Mouse (Mus musculus): ENCODE data around the gene Iqck. TPM values are rescaled to one million over a fixed set of nuclear protein-coding genes. Genes with fewer than 3 reads are reported as not detected.

Gene Iqck
- polyA plus RNA-seq, 1 experiment: 0.48 TPM

GRCm38 (mm10) chr7:118841796-118842195 lies 13.8 kb upstream of the Iqck start:
- 26% methylated on average over 1 of the region's 1 CpGs for WGBS
- H3K4me3 ChIP-seq (ENCODE audit: low read depth, low read length): no peak overlapping the region
- H3K27me3 ChIP-seq (ENCODE audit: control insufficient read depth, insufficient read depth, low read length): no peaks in the 10 kb centered on the region
- H3K36me3 ChIP-seq (ENCODE audit: control insufficient read depth, insufficient read depth, low read length): peaks cover 55% of the 10 kb centered on the region
- H3K27ac ChIP-seq (ENCODE audit: insufficient read depth, low read depth, low read length): no peak overlapping the region
- H3K4me1 ChIP-seq (ENCODE audit: control insufficient read depth, insufficient read depth, insufficient read length, low read length): no peaks in the 10 kb centered on the region
- TF ChIP-seq CTCF (IDR thresholded peaks at IDR 0.05; ENCODE audit: extremely low read depth, insufficient read length, insufficient replicate concordance, low read depth, low read length) (no peak), POLR2A (IDR thresholded peaks at IDR 0.05; ENCODE audit: low read depth, low read length) (no peak)

DNA sequence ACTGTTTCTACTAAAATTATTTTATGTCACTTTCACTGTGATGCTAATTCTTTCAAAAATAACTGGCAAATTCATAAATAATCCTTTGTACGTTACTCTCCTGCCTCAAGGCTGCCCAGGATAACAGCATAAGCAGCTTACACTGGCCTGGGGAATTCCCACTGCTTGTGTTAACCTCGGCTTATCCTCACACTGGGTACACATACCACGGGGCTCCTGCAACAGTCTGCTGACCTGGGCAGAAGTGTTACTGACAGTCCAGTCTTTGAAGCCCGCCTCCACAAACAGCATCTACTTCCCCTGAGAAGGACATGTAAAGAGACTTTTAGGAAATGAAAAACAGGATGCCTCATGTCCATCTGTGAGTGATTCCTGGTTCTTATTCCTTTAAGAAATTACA lies 12.6 kb upstream of the Iqck start:
- no peak for TF ChIP-seq CTCF (IDR thresholded peaks at IDR 0.05; ENCODE audit: extremely low read depth, insufficient read length, insufficient replicate concordance, low read depth, low read length)
- no peak for TF ChIP-seq POLR2A (IDR thresholded peaks at IDR 0.05; ENCODE audit: low read depth, low read length)
- Histone ChIP-seq H3K4me3 (ENCODE audit: low read depth, low read length) (no peak overlapping the region), H3K36me3 (ENCODE audit: control insufficient read depth, insufficient read depth, low read length) (peaks cover 53% of the 10 kb centered on the region), H3K4me1 (ENCODE audit: control insufficient read depth, insufficient read depth, insufficient read length, low read length) (no peaks in the 10 kb centered on the region), H3K27me3 (ENCODE audit: control insufficient read depth, insufficient read depth, low read length) (no peaks in the 10 kb centered on the region), H3K27ac (ENCODE audit: insufficient read depth, low read depth, low read length) (no peak overlapping the region)
- 60% methylated on average over 4 of the region's 4 CpGs for WGBS

- Histone ChIP-seq H3K36me3 (ENCODE audit: control insufficient read depth, insufficient read depth, low read length) (peaks cover 42% of the 10 kb centered on the region), H3K4me1 (ENCODE audit: control insufficient read depth, insufficient read depth, insufficient read length, low read length) (no peaks in the 10 kb centered on the region; the same call in 1 of the 2 replicates), H3K4me3 (ENCODE audit: low read depth, low read length) (no peak overlapping the region), H3K27me3 (ENCODE audit: control insufficient read depth, insufficient read depth, low read length) (no peaks in the 10 kb centered on the region), H3K27ac (ENCODE audit: insufficient read depth, low read depth, low read length) (no peak overlapping the region)
- TF ChIP-seq CTCF (IDR thresholded peaks at IDR 0.05; ENCODE audit: extremely low read depth, insufficient read length, insufficient replicate concordance, low read depth, low read length) (no peak), POLR2A (IDR thresholded peaks at IDR 0.05; ENCODE audit: low read depth, low read length) (no peak)
- 31% methylated on average over 5 of the region's 5 CpGs for WGBS
Measured at GRCm38 (mm10) chr7:118845141-118845540, 10.4 kb upstream of the Iqck start.

GRCm38 (mm10) chr7:118846329-118846728 lies 9.2 kb upstream of the Iqck start:
- 66% methylated on average over 4 of the region's 4 CpGs for WGBS
- TF ChIP-seq POLR2A (IDR thresholded peaks at IDR 0.05; ENCODE audit: low read depth, low read length): no peak
- no peak for TF ChIP-seq CTCF (IDR thresholded peaks at IDR 0.05; ENCODE audit: extremely low read depth, insufficient read length, insufficient replicate concordance, low read depth, low read length)
- peaks cover 34% of the 10 kb centered on the region for H3K36me3 ChIP-seq (ENCODE audit: control insufficient read depth, insufficient read depth, low read length)
- H3K4me1 ChIP-seq (ENCODE audit: control insufficient read depth, insufficient read depth, insufficient read length, low read length): no peaks in the 10 kb centered on the region; the same call in 1 of the 2 replicates
- no peak overlapping the region for H3K4me3 ChIP-seq (ENCODE audit: low read depth, low read length)
- H3K27ac ChIP-seq (ENCODE audit: insufficient read depth, low read depth, low read length): no peak overlapping the region
- no peaks in the 10 kb centered on the region for H3K27me3 ChIP-seq (ENCODE audit: control insufficient read depth, insufficient read depth, low read length)

DNA sequence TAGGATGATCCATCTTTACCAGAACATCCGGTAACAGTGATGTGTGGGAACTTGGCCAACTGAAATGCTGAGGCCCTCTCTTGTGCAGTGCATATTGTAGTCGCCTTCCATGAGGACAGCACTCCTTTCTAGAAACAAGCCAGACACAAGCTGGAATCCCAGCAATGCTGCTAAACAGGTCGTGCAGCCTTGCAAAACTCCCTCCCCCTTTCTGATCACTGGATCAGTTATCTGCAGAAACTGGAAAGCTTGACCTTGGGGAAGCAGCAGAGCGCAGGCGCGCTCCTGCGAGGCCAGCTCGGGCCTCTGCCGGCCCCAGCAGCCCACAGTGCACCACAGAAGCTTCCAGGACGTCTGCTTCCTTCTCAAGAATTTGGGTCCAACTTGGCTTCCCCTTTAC lies 6.8 kb upstream of the Iqck start:
- no peak overlapping the region for H3K27ac ChIP-seq (ENCODE audit: insufficient read depth, low read depth, low read length)
- peaks cover 3% of the 10 kb centered on the region; the same call in 1 of the 2 replicates for H3K4me1 ChIP-seq (ENCODE audit: control insufficient read depth, insufficient read depth, insufficient read length, low read length)
- H3K4me3 ChIP-seq (ENCODE audit: low read depth, low read length): no peak overlapping the region
- H3K27me3 ChIP-seq (ENCODE audit: control insufficient read depth, insufficient read depth, low read length): no peaks in the 10 kb centered on the region
- H3K36me3 ChIP-seq (ENCODE audit: control insufficient read depth, insufficient read depth, low read length): peaks cover 30% of the 10 kb centered on the region
- no peak for TF ChIP-seq CTCF (IDR thresholded peaks at IDR 0.05; ENCODE audit: extremely low read depth, insufficient read length, insufficient replicate concordance, low read depth, low read length)
- TF ChIP-seq POLR2A (IDR thresholded peaks at IDR 0.05; ENCODE audit: low read depth, low read length): no peak
- WGBS: 57% methylated on average over 10 of the region's 10 CpGs

- Histone ChIP-seq H3K4me1 (ENCODE audit: control insufficient read depth, insufficient read depth, insufficient read length, low read length) (peaks cover 5% of the 10 kb centered on the region; the same call in 1 of the 2 replicates), H3K4me3 (ENCODE audit: low read depth, low read length) (no peak overlapping the region), H3K36me3 (ENCODE audit: control insufficient read depth, insufficient read depth, low read length) (peaks cover 28% of the 10 kb centered on the region), H3K27me3 (ENCODE audit: control insufficient read depth, insufficient read depth, low read length) (no peaks in the 10 kb centered on the region), H3K27ac (ENCODE audit: insufficient read depth, low read depth, low read length) (no peak overlapping the region)
- 62% methylated on average over 5 of the region's 5 CpGs for WGBS
- TF ChIP-seq POLR2A (IDR thresholded peaks at IDR 0.05; ENCODE audit: low read depth, low read length): no peak
- TF ChIP-seq CTCF (IDR thresholded peaks at IDR 0.05; ENCODE audit: extremely low read depth, insufficient read length, insufficient replicate concordance, low read depth, low read length): no peak
Measured at GRCm38 (mm10) chr7:118849543-118850250, 5.9 kb upstream of the Iqck start.

DNA sequence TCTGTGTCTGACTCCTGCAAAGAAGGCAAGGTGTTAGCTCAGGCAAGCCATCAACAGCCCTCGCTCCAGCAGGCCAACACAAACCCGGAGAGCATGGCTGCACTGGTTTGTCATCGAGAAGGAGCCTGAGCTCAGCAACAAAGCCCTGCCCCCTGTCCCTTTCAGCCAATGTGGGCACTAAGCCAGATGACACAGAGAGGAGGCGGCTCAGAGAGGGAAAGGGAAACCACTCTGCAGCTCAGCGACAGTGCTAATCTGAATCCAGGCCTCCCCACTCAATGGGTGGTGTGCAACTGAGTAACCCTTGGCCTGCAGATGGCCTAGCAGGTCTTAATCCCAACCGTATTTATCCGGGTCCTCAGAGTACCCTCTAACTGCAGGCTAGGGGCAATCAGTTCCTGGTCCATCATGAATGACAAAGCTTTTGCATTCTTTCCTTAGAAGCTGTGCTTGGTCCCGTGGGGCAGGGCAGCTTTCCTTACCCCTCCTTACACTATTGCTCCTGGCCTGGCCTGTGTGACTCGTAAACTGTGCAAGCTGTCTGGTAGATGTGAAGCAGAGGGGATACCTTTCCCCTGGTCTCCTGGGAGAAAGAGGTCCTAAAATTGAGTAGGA lies 4.8 kb upstream of the Iqck start:
- Histone ChIP-seq H3K4me1 (ENCODE audit: control insufficient read depth, insufficient read depth, insufficient read length, low read length) (peaks cover 5% of the 10 kb centered on the region; the same call in 1 of the 2 replicates), H3K27me3 (ENCODE audit: control insufficient read depth, insufficient read depth, low read length) (no peaks in the 10 kb centered on the region), H3K4me3 (ENCODE audit: low read depth, low read length) (no peak overlapping the region), H3K27ac (ENCODE audit: insufficient read depth, low read depth, low read length) (no peak overlapping the region), H3K36me3 (ENCODE audit: control insufficient read depth, insufficient read depth, low read length) (peaks cover 26% of the 10 kb centered on the region)
- 38% methylated on average over 9 of the region's 9 CpGs for WGBS
- TF ChIP-seq CTCF (IDR thresholded peaks at IDR 0.05; ENCODE audit: extremely low read depth, insufficient read length, insufficient replicate concordance, low read depth, low read length) (no peak), POLR2A (IDR thresholded peaks at IDR 0.05; ENCODE audit: low read depth, low read length) (no peak)

Data from small intestine, adult 2 months (tissue).